In genomic region chr8:94633564-94634194, GRCm38 (mm10) we compare ENCODE assay signal across 22 mouse cellular contexts. TPM values are rescaled to one million over a fixed set of nuclear protein-coding genes. Genes with fewer than 3 reads are reported as not detected.
DNase-seq lines count a peak whose midpoint lies in the region; ATAC-seq lines count a peak whose summit lies in the region.
"Had no signal": no experiment of that assay in that cellular context is flagged by ENCODE, and none has a peak within 500 bp of the region (broad histone marks: within the 10 kb centered on the region; RNA-seq: fewer than 3 reads in every experiment).

No protein-coding gene starts in this region.

- H3K9me3 ChIP-seq in liver, embryonic 13.5 days (replicated peaks), result no peaks in the 10 kb centered on the region
- H3K9me3 ChIP-seq: embryonic facial prominence, embryonic 13.5 days; forebrain, embryonic 10.5 days; heart, embryonic 15.5 days; limb, embryonic 10.5 days; stomach, embryonic 15.5 days had no signal

- DNase-seq in thymus, postnatal 0 days (ENCODE audit: low spot score), result peak; percentile 3
- no peak for DNase-seq in thymus, adult 18-20 months
- DNase-seq in c-Kit-positive CD71-positive TER-119-negative erythroid progenitor cells, embryonic 14.5 days (ENCODE audit: low read depth), result peak; percentile 25
- DNase-seq in liver, embryonic 13.5 days, result peak; percentile 11
- no peak for DNase-seq in lung, postnatal 36 days
- DNase-seq in kidney, postnatal 25 days, result no peak
- no peak for DNase-seq in right cerebral cortex, postnatal 36 days (ENCODE audit: low spot score in 2 of 2)
- DNase-seq in frontal cortex, postnatal 25 days (ENCODE audit: low spot score in 2 of 2), result no peak
- DNase-seq: adrenal gland, postnatal 10 days; cerebellum, adult 8-10 months; gastrocnemius, postnatal 10 days; heart, adult 18-20 months; lung, adult 2 months; lung, postnatal 4 days; midbrain, embryonic 14.5 days; spleen, adult 18-20 months had no signal

- H3K27ac ChIP-seq in liver, embryonic 13.5 days, result peak overlapping the region; percentile 82
- H3K27ac ChIP-seq: embryonic facial prominence, embryonic 13.5 days; forebrain, embryonic 10.5 days; heart, embryonic 15.5 days; hindbrain, postnatal 0 days; limb, embryonic 10.5 days; stomach, embryonic 15.5 days had no signal

- H3K36me3 ChIP-seq in liver, embryonic 13.5 days, result peaks cover 53% of the 10 kb centered on the region

- H3K4me2 ChIP-seq in liver, embryonic 13.5 days, result 0 out of 2 replicates have a peak overlapping the region, but pooled peaks have one; percentile 5
- H3K4me2 ChIP-seq: embryonic facial prominence, embryonic 13.5 days; heart, embryonic 15.5 days; stomach, embryonic 15.5 days had no signal

- H3K4me1 ChIP-seq in liver, embryonic 13.5 days (replicated peaks), result peaks cover 24% of the 10 kb centered on the region
- H3K4me1 ChIP-seq: embryonic facial prominence, embryonic 13.5 days; forebrain, embryonic 10.5 days; heart, embryonic 15.5 days; limb, embryonic 10.5 days; stomach, embryonic 15.5 days had no signal

- no peaks in the 10 kb centered on the region for H3K27me3 ChIP-seq in liver, embryonic 13.5 days
- H3K27me3 ChIP-seq: embryonic facial prominence, embryonic 13.5 days; heart, embryonic 15.5 days; stomach, embryonic 15.5 days had no signal

- H3K4me3 ChIP-seq in liver, embryonic 13.5 days (replicated peaks), result no peak overlapping the region
- H3K4me3 ChIP-seq: embryonic facial prominence, embryonic 13.5 days; forebrain, embryonic 10.5 days; heart, embryonic 15.5 days; limb, embryonic 10.5 days; stomach, embryonic 15.5 days had no signal

- H3K9ac ChIP-seq in liver, embryonic 13.5 days, result no peak overlapping the region
- H3K9ac ChIP-seq: embryonic facial prominence, embryonic 13.5 days; heart, embryonic 15.5 days; stomach, embryonic 15.5 days had no signal

- ATAC-seq in liver, embryonic 13.5 days (ENCODE audit: low read depth), result peak; percentile 43
- ATAC-seq: hindbrain, postnatal 0 days had no signal

- WGBS in liver, embryonic 13.5 days (ENCODE audit: insufficient replicate concordance), result 26% methylated on average over 2 of the region's 2 CpGs

RNA-seq across cellular contexts. Expression of gene Fam192a, which starts 31.9 kb away (rescaled TPM):
- 82.5 and 85.3 TPM in 2 replicates for polyA plus RNA-seq in thymus, postnatal 0 days (2015; fragmentation: Nextera tagmentation; extraction: Ambion mirVana)
- 36.8 and 47.6 TPM in 2 replicates for polyA plus RNA-seq in liver, embryonic 13.5 days (2015; fragmentation: Nextera tagmentation; extraction: Ambion mirVana)

RNA-seq across cellular contexts. Expression of gene Rspry1, which starts 31.9 kb away (rescaled TPM):
- 33.8 and 40.1 TPM in 2 replicates for polyA plus RNA-seq in thymus, postnatal 0 days (2015; fragmentation: Nextera tagmentation; extraction: Ambion mirVana)
- 18.1 and 20.3 TPM in 2 replicates for polyA plus RNA-seq in liver, embryonic 13.5 days (2015; fragmentation: Nextera tagmentation; extraction: Ambion mirVana)

RNA-seq across cellular contexts. Expression of gene Arl2bp, which starts 32.7 kb away (rescaled TPM):
- polyA plus RNA-seq in thymus, postnatal 0 days (2015; fragmentation: Nextera tagmentation; extraction: Ambion mirVana), result 75.9 and 92.2 TPM in 2 replicates
- 37.2 and 38.2 TPM in 2 replicates for polyA plus RNA-seq in liver, embryonic 13.5 days (2015; fragmentation: Nextera tagmentation; extraction: Ambion mirVana)

Comparison
In these comparisons a context has a peak if more than half of its experiments do, and no peak if none do; other contexts are left out.
1. DNase-seq: peak in thymus, postnatal 0 days (single experiment), c-Kit-positive CD71-positive TER-119-negative erythroid progenitor cells, embryonic 14.5 days (single experiment) and liver, embryonic 13.5 days (single experiment); none in thymus, adult 18-20 months (0 of 2), lung, postnatal 36 days (single experiment), kidney, postnatal 25 days (0 of 2), right cerebral cortex, postnatal 36 days (0 of 2) and frontal cortex, postnatal 25 days (0 of 2).